Mouse (Mus musculus): ENCODE results near the gene Dis3l2. TPM values are rescaled to one million over a fixed set of nuclear protein-coding genes. Genes with fewer than 3 reads are reported as not detected.

Gene Dis3l2
- total RNA-seq, 2 experiments from 2014 or later: 9.6 to 9.8 TPM

DNA sequence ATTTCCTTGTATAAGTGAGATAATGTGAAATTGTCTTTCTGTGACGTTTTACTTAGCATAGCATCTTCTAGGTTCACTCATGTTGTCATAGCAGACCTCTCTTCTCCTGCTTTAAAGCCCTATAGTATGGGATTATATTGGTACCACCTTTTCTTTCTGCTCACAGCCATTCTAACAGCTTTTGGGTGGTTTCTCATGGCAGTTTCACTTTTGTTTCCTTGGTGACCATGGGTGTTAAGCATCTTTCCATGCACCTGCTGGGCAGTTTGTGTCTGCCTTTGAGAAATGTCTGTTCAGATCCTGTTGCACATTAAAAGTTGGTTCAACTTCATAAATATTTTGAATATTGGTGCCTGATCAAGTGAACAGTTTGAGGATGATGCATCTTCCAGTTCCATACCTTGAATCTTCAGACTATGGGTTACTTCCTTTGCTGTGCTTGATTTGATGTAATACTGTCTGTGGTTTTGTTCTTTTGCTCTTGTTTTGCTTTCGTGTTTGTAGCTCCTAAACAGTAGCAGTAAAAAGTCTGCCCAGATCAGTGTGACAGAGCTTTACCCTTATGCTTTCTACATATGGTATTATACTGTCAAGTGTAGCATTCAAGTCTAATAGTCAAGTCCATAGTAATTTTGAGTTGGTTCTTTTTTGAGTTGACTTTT is 29.7 kb downstream of the Dis3l2 start:
- no peak for DNase-seq

DNA sequence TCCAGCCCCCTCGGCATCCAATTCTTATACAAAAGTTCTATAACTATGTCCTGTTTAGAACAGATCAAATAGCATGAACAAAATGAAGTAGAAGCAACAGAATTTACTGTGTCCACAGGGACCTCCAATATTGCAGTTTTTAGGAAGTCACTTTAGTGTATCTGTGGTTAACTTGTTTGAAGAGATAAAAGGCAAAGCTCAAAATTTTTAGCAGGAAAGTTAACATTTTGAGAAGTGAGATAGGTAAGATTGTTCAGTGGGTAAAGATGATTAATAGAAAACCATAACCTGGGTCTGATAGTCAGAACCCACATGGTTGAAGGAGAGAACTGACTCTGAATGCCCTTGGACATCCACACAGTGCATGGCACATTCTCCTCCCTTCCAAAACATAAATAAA is 32.8 kb downstream of the Dis3l2 start:
- DNase-seq: no peak

DNA sequence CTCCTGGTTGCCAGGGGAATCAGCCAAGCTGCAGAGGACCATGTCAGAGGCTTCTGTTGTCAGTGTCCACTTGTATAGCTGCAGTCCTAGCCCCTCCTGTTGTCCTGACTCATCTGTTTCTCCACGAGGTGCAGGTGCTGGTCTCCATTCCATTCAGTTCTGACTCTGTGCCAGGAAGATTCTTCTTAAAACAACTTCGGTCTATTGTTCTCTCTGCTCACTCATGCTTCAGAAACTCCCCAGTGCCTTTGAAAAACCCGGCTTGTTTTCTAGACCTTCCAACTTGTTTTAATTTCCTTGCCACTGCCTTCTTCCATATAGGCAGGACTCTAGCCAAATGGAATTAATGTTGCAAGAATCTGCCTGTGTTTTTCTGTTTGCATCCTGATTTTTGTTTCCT is 39.3 kb downstream of the Dis3l2 start:
- DNase-seq: no peak

DNA sequence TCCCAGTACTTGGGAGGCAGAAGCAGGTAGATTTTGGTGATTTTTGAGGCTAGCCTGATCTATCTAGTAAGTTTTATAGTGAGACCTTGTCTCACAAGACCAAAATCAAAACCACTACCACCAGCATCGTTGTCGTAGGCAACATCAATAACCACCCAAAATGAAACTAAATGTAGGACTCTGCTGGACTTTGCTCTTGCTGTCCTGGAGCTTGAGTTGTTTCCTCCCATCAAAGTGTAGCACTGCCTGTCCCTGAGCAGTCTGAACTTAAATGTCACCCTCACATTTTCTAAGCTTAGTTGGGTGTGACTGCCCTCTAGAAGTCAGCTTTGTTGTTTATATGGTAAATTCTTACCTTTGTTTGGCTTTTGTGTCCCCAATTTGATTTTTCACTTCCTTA is 43.4 kb downstream of the Dis3l2 start:
- no peak for DNase-seq

DNA sequence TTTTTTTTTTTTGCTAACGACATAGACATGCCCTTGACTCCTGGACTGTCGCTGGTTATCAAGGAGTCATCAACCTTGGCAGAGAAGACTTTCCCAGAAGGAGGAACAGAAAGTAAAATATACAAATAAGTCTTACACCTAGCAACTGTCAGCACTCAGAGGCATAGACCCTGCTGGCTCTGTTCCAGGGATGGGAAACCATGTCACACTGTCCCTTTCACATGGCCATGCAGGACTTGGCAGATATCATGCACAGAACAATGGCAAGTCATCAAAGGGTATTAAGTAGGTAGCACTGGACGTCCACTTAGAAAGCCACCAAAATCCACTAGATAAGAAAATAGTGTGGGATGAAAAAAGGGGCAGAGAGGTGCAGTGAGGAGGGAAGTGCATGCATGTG is 46.5 kb downstream of the Dis3l2 start:
- no peak for DNase-seq

DNA sequence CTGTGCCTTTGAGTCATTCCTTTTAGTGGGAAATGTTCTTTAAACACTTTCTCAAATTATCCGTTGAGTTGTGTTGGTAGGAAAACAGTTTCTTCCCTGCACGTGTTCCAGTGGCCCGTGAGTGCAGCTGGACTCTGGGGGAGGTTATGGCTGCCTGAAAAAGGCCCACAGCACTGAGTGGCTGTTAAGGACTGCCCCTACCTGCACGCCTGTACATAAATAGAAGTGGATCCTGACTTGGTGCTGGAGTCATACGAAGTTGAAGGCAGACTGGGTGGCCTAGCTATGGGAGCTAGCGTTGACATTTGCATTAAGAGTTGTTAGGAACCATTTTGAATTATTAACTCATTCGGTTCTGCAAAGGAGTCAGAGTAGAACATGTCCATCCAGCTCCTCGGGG is 49.8 kb downstream of the Dis3l2 start:
- DNase-seq: no peak

DNA sequence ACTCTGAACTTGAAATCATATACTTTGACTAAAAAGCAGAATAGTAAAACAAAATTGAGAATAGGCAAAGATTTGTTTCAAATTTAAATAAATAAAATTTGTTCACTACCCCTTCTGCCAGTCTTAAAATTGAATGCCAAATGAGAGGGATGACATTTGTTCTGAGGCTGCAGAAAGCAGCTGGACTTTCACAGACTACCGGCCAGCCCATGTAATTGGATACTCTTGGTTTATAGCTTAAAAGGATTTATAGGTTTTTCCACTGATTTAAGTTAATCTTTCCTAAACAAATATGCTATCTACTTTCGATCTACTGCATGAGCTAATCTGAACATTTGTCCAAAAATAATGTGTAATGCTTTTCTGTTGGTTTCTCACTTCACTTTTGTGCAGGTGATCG is 50.7 kb downstream of the Dis3l2 start:
- no peak for DNase-seq

DNA sequence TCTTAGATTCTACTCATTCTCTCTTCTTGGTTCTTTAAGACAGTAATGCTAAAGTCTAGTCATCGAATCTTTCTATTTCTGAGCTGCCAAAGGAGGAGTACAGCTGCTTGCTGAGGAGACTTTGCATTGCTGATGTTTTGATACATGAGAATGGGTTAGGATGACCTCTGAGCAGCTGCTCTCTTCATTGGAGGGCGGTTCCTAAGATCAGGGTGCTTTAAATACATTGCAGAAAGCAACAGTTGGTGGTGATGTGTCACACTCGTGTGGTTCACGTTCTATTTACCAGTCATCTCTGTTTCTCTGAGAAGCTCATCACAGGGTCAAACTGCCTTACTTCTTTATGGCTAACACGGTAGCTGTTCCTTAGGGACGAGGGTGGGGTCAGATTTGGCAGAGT is 54.5 kb downstream of the Dis3l2 start:
- DNase-seq: peak; percentile 32

DNA sequence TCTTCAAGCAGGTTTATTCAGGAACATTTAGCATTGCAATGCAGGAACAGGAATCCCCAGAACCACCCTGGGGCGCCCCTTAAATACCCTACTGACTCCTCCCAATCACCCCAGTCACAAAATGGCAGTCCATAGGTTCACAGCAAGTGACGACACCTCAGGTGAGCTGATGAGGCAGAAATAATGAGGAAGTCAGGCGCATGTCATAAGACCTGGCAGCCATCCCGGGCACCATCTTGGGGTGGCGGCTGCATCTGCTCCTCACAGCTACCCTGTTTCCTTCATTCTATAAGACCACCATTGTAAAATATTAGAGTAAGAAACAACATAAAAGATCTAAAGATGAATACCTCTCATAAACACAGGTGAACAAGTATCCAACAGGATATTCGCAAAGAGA is 58.6 kb downstream of the Dis3l2 start:
- no peak for DNase-seq

DNA sequence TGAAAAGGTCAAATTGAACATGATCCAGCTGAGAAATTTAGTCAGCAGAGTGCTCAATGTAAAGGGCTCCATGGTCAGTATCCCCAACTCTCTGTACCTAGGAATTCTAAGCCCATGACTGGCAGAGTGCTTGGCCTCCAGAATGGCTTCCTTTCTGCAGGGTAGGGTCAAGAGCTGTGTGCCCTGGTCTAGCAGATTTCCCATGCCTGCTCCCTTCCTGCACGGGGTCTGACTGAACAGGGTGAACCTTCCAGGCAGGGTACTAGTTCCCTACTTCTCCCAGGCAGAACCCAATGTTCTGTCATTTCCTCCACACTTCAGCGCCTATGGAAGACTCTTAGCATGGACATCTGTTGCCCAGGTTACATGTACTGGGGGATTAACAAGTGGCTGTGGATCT is 97.6 kb downstream of the Dis3l2 start:
- no peak for DNase-seq

DNA sequence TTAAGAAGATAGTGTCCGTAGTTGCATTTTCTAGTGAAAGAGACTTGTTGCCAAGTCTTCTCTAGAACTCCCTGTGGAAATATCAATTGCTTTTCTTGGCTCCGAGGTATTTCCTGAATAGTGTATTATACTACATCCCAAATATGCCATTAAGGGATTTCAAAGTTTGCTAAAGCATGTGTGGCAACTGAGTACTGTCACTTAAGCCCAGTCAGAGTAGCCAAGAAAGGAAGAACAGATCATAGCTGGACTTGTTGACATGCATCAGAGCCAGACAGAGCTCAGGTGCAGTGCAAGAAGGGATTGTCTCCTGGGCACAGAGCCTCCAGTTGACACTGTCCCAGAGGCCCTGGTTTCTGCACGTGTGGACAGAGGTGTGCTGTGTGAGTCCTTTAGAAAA is 108.1 kb downstream of the Dis3l2 start:
- DNase-seq: no peak

DNA sequence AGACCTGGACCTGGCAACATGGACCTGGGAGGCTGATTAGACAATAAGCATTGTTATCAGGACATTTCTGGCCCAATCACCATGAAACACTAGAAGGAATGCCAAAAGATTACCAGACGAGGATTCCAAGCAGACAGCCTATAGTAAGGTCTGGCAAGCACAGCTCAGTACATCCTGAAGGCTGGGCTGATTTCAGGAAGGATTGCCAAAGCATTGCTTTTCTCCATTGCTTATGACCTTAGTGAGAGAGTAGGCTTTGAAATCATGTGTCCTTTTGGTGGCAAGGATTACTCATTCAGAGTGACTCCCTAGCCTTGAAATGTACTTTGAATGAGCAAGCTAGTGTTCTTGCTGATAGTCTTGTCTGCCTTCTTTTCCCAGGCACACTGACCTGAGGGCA is 118.7 kb downstream of the Dis3l2 start:
- no peak for DNase-seq

DNA sequence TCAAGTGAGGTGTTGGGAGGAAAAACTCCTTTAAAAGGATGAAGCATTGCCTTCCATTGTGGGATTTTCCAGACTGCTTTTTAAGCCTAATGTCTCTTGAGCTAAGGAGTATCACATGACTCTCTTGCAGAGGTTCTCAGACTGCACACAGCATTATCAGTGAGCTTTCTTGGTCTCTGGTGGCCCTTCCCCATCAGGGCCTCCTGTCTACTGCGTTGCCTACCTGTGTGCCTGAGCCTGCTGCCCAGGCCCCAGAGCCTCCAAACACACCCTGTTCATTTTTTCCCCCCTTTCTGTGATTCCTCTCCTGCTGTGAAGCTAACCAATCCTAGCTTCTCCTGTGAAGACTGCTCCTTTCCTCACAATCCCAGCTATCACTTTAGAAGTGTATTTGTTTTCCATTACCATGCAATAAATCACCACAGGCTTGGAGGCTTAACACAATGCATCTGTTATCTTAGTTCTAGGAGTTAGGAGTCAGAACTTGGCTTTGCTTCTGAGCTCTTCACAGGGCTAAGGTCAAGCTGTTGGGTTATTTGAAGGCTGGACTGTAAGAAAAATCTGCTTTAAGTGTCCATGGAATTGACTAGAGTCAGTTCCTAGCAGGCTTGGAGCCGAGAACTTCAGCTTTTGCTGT is 130.9 kb downstream of the Dis3l2 start:
- DNase-seq: no peak

DNA sequence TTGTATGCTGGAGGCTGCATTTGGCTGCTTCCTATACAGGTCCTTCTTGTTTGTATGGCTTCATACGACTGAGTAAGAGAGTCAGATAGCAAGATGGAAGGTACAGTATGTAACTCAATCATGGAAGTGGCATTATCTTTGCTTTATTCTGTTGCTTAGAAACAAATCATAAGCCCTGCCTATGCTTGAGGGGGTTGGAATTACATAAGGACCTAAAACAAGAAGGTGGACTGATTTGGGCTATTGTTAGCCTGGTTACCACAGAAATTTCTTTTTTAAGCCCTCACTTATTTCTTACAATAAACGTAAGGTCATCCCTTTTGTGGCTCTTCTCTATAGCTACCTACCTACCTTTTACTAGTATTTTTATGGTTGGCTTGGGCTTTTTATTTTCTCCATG is 131.4 kb downstream of the Dis3l2 start:
- DNase-seq: no peak

DNA sequence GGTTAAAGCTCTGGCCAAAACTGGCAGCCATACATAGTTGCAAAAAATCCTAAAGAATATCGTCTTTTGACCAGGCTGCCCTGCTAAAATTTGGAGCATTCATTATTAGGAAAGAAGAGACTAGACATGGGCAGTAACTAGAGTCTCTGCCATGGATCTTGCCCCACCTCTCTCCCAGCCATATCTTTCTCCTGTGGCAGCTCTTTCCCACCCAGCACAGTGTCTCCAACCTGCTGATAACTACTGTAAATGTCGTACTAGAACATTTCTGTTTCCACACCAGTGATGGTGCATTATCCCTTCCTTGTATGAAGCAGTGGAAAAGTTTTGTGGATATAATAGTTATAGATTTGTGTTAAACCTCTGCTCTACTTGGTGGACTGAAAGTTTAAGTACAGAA is 147.1 kb downstream of the Dis3l2 start:
- no peak for DNase-seq

DNA sequence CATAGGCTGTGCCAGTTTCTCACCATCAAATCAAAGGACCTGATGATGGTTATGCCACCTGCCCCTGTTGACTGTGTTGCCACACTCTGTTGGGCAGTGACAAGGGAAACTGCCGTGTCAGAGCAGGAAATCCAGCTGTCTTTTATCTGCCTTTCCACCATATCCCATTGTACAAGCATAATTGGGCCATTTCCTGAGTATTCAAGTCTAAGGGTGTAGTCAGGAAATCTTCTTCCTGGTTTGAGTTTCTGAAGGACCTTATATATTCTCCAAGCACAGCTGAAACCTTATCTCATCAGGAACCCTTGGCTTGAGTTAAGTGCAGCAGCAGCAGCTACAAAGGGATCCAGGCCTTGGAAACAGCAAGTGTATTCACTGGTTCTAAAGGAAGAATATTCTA is 155.3 kb downstream of the Dis3l2 start:
- no peak for DNase-seq

DNA sequence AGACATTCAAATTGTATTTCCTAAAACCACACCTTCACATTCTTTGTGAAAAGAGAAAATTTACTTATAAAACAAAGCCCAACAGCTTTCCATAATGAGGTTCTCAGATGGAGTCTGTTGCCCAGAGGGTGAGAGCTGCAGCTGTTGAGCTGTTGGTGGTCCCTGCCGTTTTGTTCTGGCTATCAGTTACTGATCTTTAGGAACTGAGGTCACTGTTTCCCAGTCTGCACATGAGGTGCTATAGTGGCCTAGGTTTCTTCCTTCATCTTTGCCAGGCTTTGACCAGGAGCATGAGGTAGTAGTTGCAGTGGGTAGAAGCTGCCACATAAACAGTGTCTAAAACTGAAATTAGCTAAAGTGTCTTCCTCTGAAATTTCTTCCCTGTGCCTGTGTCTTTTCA is 155.8 kb downstream of the Dis3l2 start:
- no peak for DNase-seq

DNA sequence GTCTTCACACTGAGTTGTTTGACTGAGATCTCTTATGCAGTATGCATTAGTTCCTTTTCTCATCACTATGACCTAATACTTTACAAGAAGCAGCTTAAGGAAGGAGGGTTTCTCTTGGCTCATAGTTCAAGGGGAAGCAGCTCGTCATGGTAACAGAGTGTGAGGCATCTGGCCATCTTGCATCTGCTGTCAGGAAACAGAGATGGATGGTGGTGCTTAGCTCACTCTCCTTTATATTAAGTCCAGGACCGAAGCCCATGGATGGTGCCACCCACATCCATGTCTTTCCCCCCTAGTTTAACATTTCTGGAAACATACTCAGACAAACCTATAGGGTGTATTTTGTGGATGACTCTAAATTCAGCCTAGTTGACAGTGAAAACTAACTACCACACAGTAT is 170.1 kb downstream of the Dis3l2 start:
- no peak for DNase-seq

DNA sequence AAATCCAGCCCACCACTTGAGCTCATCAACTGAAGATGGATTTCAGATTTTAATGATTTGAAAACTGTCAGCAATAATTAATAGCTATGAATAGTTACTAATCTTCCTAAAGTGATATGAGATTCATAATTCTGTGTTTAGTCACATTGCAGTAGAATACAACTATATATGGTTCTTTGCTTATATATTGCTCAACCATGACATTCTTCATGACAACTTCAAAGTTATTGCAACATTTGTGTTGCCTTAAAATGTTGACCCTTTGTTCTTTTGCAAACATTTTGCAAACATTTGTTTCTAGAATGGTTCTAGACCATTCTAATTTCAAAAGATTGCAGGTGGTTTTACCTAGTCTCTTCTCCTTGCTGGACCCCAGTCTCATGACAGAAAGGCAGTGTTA is 175.1 kb downstream of the Dis3l2 start:
- no peak for DNase-seq

DNA sequence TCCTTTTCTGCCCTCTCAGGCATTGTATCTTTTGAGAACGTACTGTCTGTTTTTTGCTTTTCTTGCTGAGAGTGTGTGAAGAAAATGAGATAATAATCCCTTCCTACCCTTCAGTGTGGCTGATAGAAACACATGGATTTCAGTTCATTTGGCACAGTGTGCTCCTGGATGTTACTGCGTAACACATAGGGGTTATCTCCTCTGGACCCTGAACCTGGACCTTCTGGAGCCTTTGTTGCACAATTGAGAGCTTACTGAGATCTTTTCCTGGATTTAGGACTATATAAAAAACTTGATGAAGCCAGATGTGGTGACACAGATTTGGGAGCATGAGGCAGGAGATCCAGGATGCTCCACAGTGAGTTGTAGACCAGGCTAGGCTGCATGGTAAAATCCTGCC is 175.9 kb downstream of the Dis3l2 start:
- DNase-seq: no peak

DNA sequence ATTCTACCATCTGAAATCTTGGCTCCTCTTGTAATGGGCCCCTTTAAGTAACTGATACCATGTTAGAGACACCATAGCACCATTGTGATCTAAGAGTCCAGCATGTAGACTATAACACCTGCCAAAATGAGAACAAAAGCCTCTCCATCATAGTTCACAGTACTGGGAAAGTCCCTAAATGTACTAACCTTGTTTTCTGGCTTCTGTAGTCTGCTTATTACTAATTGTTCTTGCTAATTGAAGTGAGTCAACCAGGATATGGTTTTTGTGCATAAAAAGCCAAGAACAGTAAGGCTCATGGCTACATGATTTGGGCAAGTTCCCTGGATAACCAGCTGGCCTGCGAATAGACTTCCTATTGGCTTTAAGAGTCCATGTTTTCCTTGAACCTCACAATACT is 183.5 kb downstream of the Dis3l2 start:
- DNase-seq: no peak

DNA sequence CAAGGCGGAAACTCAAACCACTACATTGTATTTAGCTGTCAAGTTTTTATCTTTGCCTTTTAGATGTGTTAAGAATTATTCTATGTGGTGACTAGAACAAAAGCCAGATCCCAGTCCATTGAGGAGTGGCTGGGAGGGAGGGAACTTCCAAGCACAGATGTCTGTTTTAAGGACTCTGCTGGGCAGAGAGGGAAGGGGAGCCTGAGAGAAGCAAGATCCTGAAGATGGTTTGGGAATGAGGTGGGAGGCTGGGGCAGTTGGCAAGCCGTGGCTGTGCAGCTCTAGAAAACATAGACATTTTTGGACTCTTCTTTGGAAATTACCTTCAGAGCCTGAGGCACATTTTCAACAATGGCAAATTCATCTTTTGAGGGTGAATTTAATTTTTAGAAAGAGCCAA is 208.9 kb downstream of the Dis3l2 start:
- no peak for DNase-seq

DNA sequence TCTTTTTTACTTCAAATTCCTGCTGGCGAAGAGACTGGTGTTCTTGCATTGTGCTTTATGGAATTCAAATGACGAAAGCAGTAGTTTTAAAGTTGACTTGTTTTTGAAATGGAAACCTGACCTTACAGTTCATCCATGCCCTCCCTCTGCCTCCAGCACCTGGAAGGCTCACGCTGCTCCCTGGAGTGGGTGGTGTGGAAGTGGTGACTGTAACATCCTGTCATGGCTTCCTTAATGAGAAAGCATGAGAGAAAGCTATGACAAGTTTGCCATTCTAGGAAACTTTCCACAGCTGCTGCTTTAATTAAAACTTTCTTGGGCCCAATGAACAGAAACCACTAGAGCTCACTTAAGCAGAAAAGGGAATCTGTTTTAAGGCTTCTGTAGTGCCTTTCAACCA is 210.3 kb downstream of the Dis3l2 start:
- DNase-seq: no peak

DNA sequence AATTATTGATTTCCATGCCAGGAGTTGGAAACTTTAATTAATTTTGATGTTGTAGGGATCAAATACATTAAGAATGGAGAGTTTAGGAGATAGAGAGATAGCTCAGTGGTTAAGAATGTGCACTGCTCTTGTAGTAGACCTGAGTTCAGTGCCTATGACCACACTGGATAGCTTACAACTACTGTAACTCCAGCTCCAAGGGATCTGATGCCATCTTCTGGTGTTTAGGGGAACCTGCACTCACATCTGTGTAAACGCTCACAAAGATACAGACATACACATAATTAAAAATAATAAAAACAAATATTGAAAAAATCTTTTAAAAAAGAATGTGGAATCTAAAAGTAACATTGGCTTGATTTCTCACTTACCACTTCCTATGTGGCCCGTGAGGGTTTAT is 211.1 kb downstream of the Dis3l2 start:
- DNase-seq: no peak
